ENCODE assay signal across 10 mouse cellular contexts in genomic region chr17:14640351-14641115, GRCm38 (mm10). TPM values are rescaled to one million over a fixed set of nuclear protein-coding genes. Genes with fewer than 3 reads are reported as not detected.
DNase-seq lines count a peak whose midpoint lies in the region; ATAC-seq and TF ChIP-seq lines count a peak whose summit lies in the region.
"Had no signal": no experiment of that assay in that cellular context is flagged by ENCODE, and none has a peak within 500 bp of the region (broad histone marks: within the 10 kb centered on the region; RNA-seq: fewer than 3 reads in every experiment).

No protein-coding gene starts in this region.

- H3K27me3 ChIP-seq in embryonic facial prominence, embryonic 14.5 days (replicated peaks; ENCODE audit: control insufficient read depth, insufficient read depth, low read length): no peaks in the 10 kb centered on the region
- H3K27me3 ChIP-seq in forebrain, embryonic 11.5 days (ENCODE audit: control insufficient read depth, insufficient read depth, low read length): no peaks in the 10 kb centered on the region
- H3K27me3 ChIP-seq: embryonic facial prominence, embryonic 12.5 days had no signal

- 56% methylated on average over 15 of the region's 15 CpGs for WGBS in embryonic facial prominence, embryonic 14.5 days
- WGBS in lung, adult 2 months: 29% methylated on average over 15 of the region's 15 CpGs
- WGBS in forebrain, embryonic 11.5 days: 90% methylated on average over 15 of the region's 15 CpGs

- TF ChIP-seq POLR2A in lung, adult 2 months (IDR thresholded peaks at IDR 0.05; ENCODE audit: borderline replicate concordance, extremely low read depth, low read depth, low read length): no peak

- H3K4me3 ChIP-seq in embryonic facial prominence, embryonic 14.5 days (ENCODE audit: low read depth, low read length): no peak overlapping the region
- H3K4me3 ChIP-seq in lung, adult 2 months (replicated peaks; ENCODE audit: extremely low read depth, low read depth, low read length): peak overlapping the region; percentile 19
- H3K4me3 ChIP-seq in forebrain, embryonic 11.5 days (ENCODE audit: low read depth, low read length): no peak overlapping the region
- H3K4me3 ChIP-seq: embryonic facial prominence, embryonic 12.5 days had no signal

- no peaks in the 10 kb centered on the region for H3K9me3 ChIP-seq in embryonic facial prominence, embryonic 14.5 days (ENCODE audit: control insufficient read depth, low read length)
- no peaks in the 10 kb centered on the region for H3K9me3 ChIP-seq in forebrain, embryonic 11.5 days (ENCODE audit: control insufficient read depth, low read length)
- H3K9me3 ChIP-seq: embryonic facial prominence, embryonic 12.5 days had no signal

- no peak overlapping the region for H3K9ac ChIP-seq in embryonic facial prominence, embryonic 14.5 days (ENCODE audit: low read depth, low read length)
- no peak overlapping the region for H3K9ac ChIP-seq in forebrain, embryonic 11.5 days (ENCODE audit: low read length)
- H3K9ac ChIP-seq: embryonic facial prominence, embryonic 12.5 days had no signal

- intact Hi-C loops in heart, postnatal 36 days (cut with DNase I): no loop called here

- peak overlapping the region; percentile 84 for H3K27ac ChIP-seq in embryonic facial prominence, embryonic 14.5 days (replicated peaks; ENCODE audit: low read depth, low read length)
- no peak overlapping the region for H3K27ac ChIP-seq in forebrain, embryonic 11.5 days (ENCODE audit: low read depth, low read length)
- H3K27ac ChIP-seq: embryonic facial prominence, embryonic 12.5 days; macrophage had no signal

- no peak overlapping the region for H3K4me2 ChIP-seq in embryonic facial prominence, embryonic 14.5 days (ENCODE audit: low read depth, low read length)
- no peak overlapping the region for H3K4me2 ChIP-seq in forebrain, embryonic 11.5 days (ENCODE audit: low read depth, low read length, severe bottlenecking)
- H3K4me2 ChIP-seq: embryonic facial prominence, embryonic 12.5 days had no signal

- peak; percentile 55 for DNase-seq in NIH3T3 (ENCODE audit: low read depth)
- DNase-seq in embryonic facial prominence, embryonic 14.5 days (ENCODE audit: low spot score): peak; percentile 85
- DNase-seq in heart, postnatal 36 days: peak; percentile 52 to 58
- DNase-seq in lung, adult 2 months: peak; percentile 38
- no peak for DNase-seq in thymus, postnatal 10 days (ENCODE audit: low spot score in 2 of 2)
- DNase-seq in layer of hippocampus, postnatal 36 days: no peak
- DNase-seq in forebrain, embryonic 11.5 days (ENCODE audit: low spot score): no peak

- H3K4me1 ChIP-seq in embryonic facial prominence, embryonic 14.5 days (ENCODE audit: control insufficient read depth, insufficient read depth, low read length): peaks cover 4% of the 10 kb centered on the region; the same call in 1 of the 2 replicates
- no peaks in the 10 kb centered on the region for H3K4me1 ChIP-seq in lung, adult 2 months (ENCODE audit: control insufficient read depth, insufficient read depth, low read length)
- H3K4me1 ChIP-seq in forebrain, embryonic 11.5 days (replicated peaks; ENCODE audit: control insufficient read depth, insufficient read depth, low read length): no peaks in the 10 kb centered on the region
- H3K4me1 ChIP-seq: embryonic facial prominence, embryonic 12.5 days had no signal

- TF ChIP-seq CTCF in lung, adult 2 months (IDR thresholded peaks at IDR 0.05; ENCODE audit: insufficient read depth, low read length): no peak

- no peaks in the 10 kb centered on the region for H3K36me3 ChIP-seq in embryonic facial prominence, embryonic 14.5 days (ENCODE audit: control insufficient read depth, insufficient read depth, low read length)
- no peaks in the 10 kb centered on the region for H3K36me3 ChIP-seq in forebrain, embryonic 11.5 days (ENCODE audit: control insufficient read depth, insufficient read depth, low read length)
- H3K36me3 ChIP-seq: embryonic facial prominence, embryonic 12.5 days had no signal

- peak; percentile 57; the same call in 1 of the 2 replicates for ATAC-seq in embryonic facial prominence, embryonic 14.5 days (ENCODE audit: low read depth)
- no peak for ATAC-seq in CD4-positive, CD25-positive, alpha-beta regulatory T cell, adult 4 months
- no peak for ATAC-seq in forebrain, embryonic 11.5 days (replicated peaks; ENCODE audit: low FRiP score)

RNA-seq across cellular contexts. Expression of gene Thbs2, which starts 53.5 kb away (rescaled TPM):
- polyA plus RNA-seq in embryonic facial prominence, embryonic 14.5 days (2014; fragmentation: Nextera tagmentation; extraction: Ambion mirVana): 133 and 141 TPM in 2 replicates
- 10 to 100 TPM; 17.1 to 17.4 TPM for total RNA-seq in heart, postnatal 36 days (2021)
- 2.3 and 3.5 TPM in 2 replicates for polyA plus RNA-seq in lung, adult 2 months (2012; rRNA removed)
- 1 to 10 TPM; 2.7 to 3.7 TPM for total RNA-seq in layer of hippocampus, postnatal 36 days (2021)
- not detected for polyA plus RNA-seq in CD4-positive, CD25-positive, alpha-beta regulatory T cell, adult 4 months (2017; shearing (Covaris generic))
- polyA plus RNA-seq in forebrain, embryonic 11.5 days (2014; fragmentation: Nextera tagmentation; extraction: Ambion mirVana): 2.4 and 4.7 TPM in 2 replicates
- polyA plus RNA-seq: macrophage had no signal

Comparison
In these comparisons a context has a peak if more than half of its experiments do, and no peak if none do; other contexts are left out.
1. DNase-seq: peak in NIH3T3 (single experiment), embryonic facial prominence, embryonic 14.5 days (single experiment), heart, postnatal 36 days (2 of 2) and lung, adult 2 months (single experiment); none in thymus, postnatal 10 days (0 of 2), layer of hippocampus, postnatal 36 days (0 of 2) and forebrain, embryonic 11.5 days (single experiment).
2. RNA of gene Thbs2, which starts 53.5 kb away (polyA plus RNA-seq): 133 to 141 TPM in embryonic facial prominence, embryonic 14.5 days; 2.3 to 3.5 TPM in lung, adult 2 months, 2.4 to 4.7 TPM in forebrain, embryonic 11.5 days and not detected in CD4-positive, CD25-positive, alpha-beta regulatory T cell, adult 4 months; every median in the first group is over 10 times any median in the second.